Mouse (Mus musculus): Measurements from ENCODE around the gene Taf4.

DNA sequence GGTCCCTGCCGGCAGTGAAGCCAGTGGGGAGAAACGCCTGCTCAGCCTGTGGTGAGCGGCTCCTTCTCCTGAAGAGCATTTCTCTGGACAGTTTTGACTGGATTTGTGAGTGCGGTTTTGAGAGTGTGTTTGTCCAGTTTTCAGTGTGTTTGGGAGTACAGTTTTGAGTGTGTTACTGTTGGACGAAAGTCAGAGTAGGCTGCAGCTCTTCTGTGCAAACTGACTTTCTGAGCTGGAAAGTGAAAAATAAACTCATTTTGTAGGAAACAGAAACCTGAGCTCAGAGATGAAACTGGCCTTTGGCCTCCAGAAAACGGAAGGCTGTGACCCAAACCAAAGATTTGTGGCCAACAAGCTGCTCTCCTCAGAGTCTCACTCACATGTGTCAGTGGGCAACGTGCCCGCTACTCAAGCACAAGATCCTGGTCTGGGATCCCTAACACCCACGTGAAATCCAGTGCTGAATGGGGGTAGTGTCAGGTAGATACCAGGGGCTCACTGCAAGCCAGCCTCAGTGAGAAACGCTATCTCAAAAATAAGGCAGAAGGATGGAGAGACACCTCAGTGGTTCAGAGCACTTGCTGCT is 10.1 kb upstream of the Taf4 start:
- no peak for TF ChIP-seq CTCF (IDR thresholded peaks at IDR 0.05; ENCODE audit: insufficient read depth, low read depth, low read length)
- no peak for TF ChIP-seq POLR2A (IDR thresholded peaks at IDR 0.05; ENCODE audit: insufficient read depth, low read depth, low read length)
